Mouse (Mus musculus): ENCODE measurements around the gene Pawr. TPM values are rescaled to one million over a fixed set of nuclear protein-coding genes. Genes with fewer than 3 reads are reported as not detected.
A peak's percentile ranks its signal among the peaks of the same experiment; 100 is the strongest.
"Not testable (repeated sequence)": the region's sequence is repeated elsewhere in the genome, so short reads cannot be mapped to it uniquely, and the experiment has no call there.

The Pawr gene
- polyA plus RNA-seq, 1 experiment from 2014 or later = 14.4 TPM

DNA sequence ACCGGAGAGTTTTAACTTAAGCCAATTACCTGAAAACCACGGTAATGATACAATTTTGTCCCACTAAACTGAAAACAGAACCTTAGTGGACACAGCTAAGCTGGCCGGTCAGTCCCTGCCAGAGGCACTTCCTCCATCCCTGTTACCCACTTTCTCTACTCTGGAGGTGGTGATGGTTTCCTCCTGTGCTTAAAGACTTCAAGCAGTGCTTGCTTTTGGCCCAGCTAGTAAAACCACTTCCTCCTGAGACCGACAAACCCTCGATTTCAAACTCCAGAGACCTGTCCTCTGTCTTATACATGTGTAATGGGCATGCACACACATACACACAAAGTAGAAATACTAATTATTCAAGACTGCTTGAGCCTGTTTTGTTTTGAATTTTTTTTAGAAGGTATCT lies 85.5 kb downstream of the Pawr start:
- H3K4me3 ChIP-seq (ENCODE audit: low read length) = no peak overlapping the region
- H3K4me2 ChIP-seq (ENCODE audit: low read depth, low read length) = no peak overlapping the region
- H3K27me3 ChIP-seq (ENCODE audit: control insufficient read depth, insufficient read depth, low read depth, low read length) = no peaks in the 10 kb centered on the region
- no peak for ATAC-seq (ENCODE audit: low read depth)
- H3K27ac ChIP-seq (ENCODE audit: low read length) = no peak overlapping the region
- H3K4me1 ChIP-seq (replicated peaks; ENCODE audit: control insufficient read depth, insufficient read depth, low read length) = 0 out of 2 replicates have a peak, but pooled peaks cover 6% of the 10 kb centered on the region
- WGBS = 85% methylated on average over 5 of the region's 5 CpGs
- H3K36me3 ChIP-seq (ENCODE audit: control insufficient read depth, insufficient read depth, low read length) = 0 out of 2 replicates have a peak, but pooled peaks cover 3% of the 10 kb centered on the region
- no peak overlapping the region for H3K9ac ChIP-seq (ENCODE audit: low read length)
- no peaks in the 10 kb centered on the region for H3K9me3 ChIP-seq (ENCODE audit: control insufficient read depth, low read length)

DNA sequence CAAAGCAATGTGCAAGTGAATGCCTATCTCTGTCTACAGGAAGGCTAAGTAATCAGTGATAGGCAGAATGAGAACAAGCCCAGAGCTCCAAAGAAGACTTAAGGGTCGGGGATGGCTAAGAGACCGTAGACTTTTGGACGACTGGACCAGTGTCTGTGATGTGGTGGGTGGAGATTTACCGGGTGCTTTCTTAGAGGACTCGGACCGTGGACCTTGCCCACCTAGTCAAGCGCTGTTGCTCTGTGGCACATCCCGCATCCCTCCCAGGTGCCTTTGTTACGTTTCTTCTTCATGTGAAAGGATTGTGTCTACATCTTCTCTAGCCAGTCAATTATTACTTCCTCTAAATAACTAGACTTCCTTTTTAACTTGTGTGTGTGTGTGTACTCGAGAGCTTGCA lies 98.6 kb downstream of the Pawr start:
- H3K9me3 ChIP-seq (ENCODE audit: control insufficient read depth, low read length) = no peaks in the 10 kb centered on the region
- no peak overlapping the region for H3K4me3 ChIP-seq (ENCODE audit: low read length)
- H3K27me3 ChIP-seq (ENCODE audit: control insufficient read depth, insufficient read depth, low read depth, low read length) = no peaks in the 10 kb centered on the region
- ATAC-seq (ENCODE audit: low read depth) = no peak
- H3K27ac ChIP-seq (ENCODE audit: low read length) = no peak overlapping the region
- no peaks in the 10 kb centered on the region for H3K36me3 ChIP-seq (ENCODE audit: control insufficient read depth, insufficient read depth, low read length)
- peaks cover 16% of the 10 kb centered on the region for H3K4me1 ChIP-seq (replicated peaks; ENCODE audit: control insufficient read depth, insufficient read depth, low read length)
- 86% methylated on average over 10 of the region's 10 CpGs for WGBS
- H3K4me2 ChIP-seq (ENCODE audit: low read depth, low read length) = no peak overlapping the region
- H3K9ac ChIP-seq (ENCODE audit: low read length) = no peak overlapping the region

DNA sequence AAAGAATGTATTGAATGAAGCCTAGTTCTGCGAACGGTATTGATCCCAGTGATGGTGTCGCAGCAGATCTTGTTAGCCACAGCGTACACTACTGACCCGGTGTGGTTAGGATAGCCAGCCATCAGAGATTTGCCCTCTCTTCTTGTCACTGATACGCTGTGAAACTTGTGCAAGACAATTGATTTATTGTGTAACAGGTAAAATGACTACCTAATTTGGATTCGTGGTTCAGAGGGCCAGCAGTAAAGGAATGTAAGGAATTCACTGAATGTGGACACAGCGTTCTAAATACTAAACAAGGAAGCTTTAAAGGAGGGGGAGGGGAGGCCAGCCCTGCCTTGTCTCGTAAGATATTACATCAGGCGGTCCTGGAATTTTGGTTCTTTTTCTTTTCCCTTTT lies 100.3 kb downstream of the Pawr start:
- Histone ChIP-seq H3K4me2 (ENCODE audit: low read depth, low read length) (no peak overlapping the region), H3K4me1 (replicated peaks; ENCODE audit: control insufficient read depth, insufficient read depth, low read length) (peaks cover 21% of the 10 kb centered on the region), H3K9ac (ENCODE audit: low read length) (no peak overlapping the region), H3K9me3 (ENCODE audit: control insufficient read depth, low read length) (no peaks in the 10 kb centered on the region), H3K36me3 (ENCODE audit: control insufficient read depth, insufficient read depth, low read length) (no peaks in the 10 kb centered on the region), H3K27me3 (ENCODE audit: control insufficient read depth, insufficient read depth, low read depth, low read length) (no peaks in the 10 kb centered on the region), H3K27ac (ENCODE audit: low read length) (peak overlapping the region; percentile 33; the same call in 1 of the 2 replicates), H3K4me3 (ENCODE audit: low read length) (no peak overlapping the region)
- 25% methylated on average over 10 of the region's 10 CpGs for WGBS
- 0 out of 2 replicates have a peak, but pooled peaks have one; percentile 37 for ATAC-seq (ENCODE audit: low read depth)

DNA sequence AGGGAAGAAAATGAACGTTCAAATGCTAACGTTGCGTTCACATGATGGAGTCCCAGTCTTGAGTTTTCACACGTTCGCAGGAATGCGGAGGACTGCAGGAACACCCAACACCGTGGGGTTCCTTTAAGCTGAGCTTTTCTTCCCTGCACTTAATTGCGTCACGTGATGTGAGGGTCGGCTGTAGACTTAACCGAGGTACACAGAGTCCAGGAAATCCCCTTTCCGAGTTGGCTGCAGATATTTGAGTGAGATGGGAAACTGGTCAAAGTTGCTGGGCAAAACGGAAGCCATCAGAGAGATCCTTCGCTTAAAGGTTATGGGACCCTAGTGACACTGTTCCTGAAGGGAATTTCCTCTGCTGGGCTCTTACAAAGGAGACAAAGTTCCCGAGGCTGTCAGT lies 102.1 kb downstream of the Pawr start:
- Histone ChIP-seq H3K27me3 (ENCODE audit: control insufficient read depth, insufficient read depth, low read depth, low read length) (no peaks in the 10 kb centered on the region), H3K36me3 (ENCODE audit: control insufficient read depth, insufficient read depth, low read length) (no peaks in the 10 kb centered on the region), H3K9me3 (ENCODE audit: control insufficient read depth, low read length) (no peaks in the 10 kb centered on the region), H3K27ac (ENCODE audit: low read length) (peak overlapping the region; percentile 12), H3K9ac (ENCODE audit: low read length) (no peak overlapping the region; the same call in 1 of the 2 replicates), H3K4me1 (replicated peaks; ENCODE audit: control insufficient read depth, insufficient read depth, low read length) (peaks cover 21% of the 10 kb centered on the region), H3K4me3 (ENCODE audit: low read length) (peak overlapping the region; percentile 3; the same call in 1 of the 2 replicates), H3K4me2 (ENCODE audit: low read depth, low read length) (peak overlapping the region; percentile 32)
- WGBS = 13% methylated on average over 15 of the region's 15 CpGs
- ATAC-seq (ENCODE audit: low read depth) = no peak

DNA sequence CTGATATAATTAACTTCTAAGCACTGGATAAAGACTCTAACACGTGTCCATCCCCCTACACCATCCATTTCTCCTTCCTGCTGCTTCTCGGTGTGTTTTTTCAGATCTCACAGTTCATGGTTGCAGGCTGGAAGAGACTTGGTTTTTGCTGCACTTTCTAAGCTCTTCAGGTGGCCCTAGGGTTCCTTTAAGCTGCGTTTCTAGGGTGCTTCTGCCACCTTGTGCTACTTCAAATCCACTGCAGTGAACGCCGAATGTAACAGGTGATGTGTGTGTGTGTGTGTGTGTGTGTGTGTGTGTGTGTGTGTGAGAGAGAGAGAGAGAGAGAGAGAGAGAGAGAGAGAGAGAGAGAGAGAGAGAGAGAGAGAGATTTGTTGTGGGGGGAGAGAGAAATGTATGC lies 103.7 kb downstream of the Pawr start:
- Histone ChIP-seq H3K36me3 (ENCODE audit: control insufficient read depth, insufficient read depth, low read length) (no peaks in the 10 kb centered on the region), H3K4me2 (ENCODE audit: low read depth, low read length) (peak overlapping the region; percentile 41), H3K9me3 (ENCODE audit: control insufficient read depth, low read length) (no peaks in the 10 kb centered on the region), H3K27ac (ENCODE audit: low read length) (no peak overlapping the region), H3K27me3 (ENCODE audit: control insufficient read depth, insufficient read depth, low read depth, low read length) (no peaks in the 10 kb centered on the region), H3K4me1 (replicated peaks; ENCODE audit: control insufficient read depth, insufficient read depth, low read length) (peaks cover 21% of the 10 kb centered on the region), H3K4me3 (ENCODE audit: low read length) (no peak overlapping the region), H3K9ac (ENCODE audit: low read length) (no peak overlapping the region)
- WGBS = 12% methylated on average over 5 of the region's 5 CpGs
- ATAC-seq (ENCODE audit: low read depth) = peak; percentile 75

DNA sequence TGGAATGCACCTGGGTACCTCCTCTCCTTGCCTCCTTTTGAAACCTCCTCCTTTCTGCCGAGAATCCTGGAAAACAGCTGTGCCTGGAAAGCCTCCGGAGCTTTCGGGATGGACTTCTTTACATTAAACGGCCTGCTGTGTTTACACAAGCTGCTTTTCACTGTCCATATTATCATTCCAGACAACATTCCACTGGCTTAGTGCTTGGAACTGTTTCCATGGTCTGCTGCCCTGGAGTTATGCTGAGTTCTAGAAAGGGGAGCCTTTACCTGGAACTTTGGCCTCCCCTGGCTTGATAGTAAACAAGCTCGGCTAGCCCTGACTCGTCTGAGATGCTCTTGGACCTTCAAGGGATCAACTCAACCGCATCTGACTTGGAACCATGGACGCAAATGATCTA lies 104.4 kb downstream of the Pawr start:
- peak; percentile 54 for ATAC-seq (ENCODE audit: low read depth)
- 17% methylated on average over 8 of the region's 8 CpGs for WGBS
- Histone ChIP-seq H3K27me3 (ENCODE audit: control insufficient read depth, insufficient read depth, low read depth, low read length) (no peaks in the 10 kb centered on the region), H3K9me3 (ENCODE audit: control insufficient read depth, low read length) (no peaks in the 10 kb centered on the region), H3K4me2 (ENCODE audit: low read depth, low read length) (no peak overlapping the region), H3K27ac (ENCODE audit: low read length) (no peak overlapping the region), H3K4me1 (replicated peaks; ENCODE audit: control insufficient read depth, insufficient read depth, low read length) (peaks cover 21% of the 10 kb centered on the region), H3K36me3 (ENCODE audit: control insufficient read depth, insufficient read depth, low read length) (no peaks in the 10 kb centered on the region), H3K9ac (ENCODE audit: low read length) (no peak overlapping the region), H3K4me3 (ENCODE audit: low read length) (no peak overlapping the region)

DNA sequence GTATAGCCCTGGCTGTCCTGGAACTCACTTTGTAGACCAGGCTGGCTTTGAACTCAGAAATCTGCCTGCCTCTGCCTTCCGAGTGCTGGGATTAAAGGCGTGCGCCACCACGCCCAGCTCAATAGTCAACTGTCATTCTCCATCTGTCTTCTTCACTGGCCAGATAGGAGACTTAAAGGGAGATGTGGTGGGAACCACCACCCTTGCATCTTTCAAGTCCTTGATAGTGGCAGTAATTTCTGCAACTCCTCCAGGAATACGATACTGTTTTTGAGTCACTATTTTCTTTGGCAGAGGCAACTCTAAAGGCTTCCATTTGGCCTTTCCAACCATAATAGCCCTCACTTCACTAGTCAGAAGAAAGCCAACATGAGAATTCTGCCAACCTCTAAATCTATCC lies 108.3 kb downstream of the Pawr start:
- H3K36me3 ChIP-seq (ENCODE audit: control insufficient read depth, insufficient read depth, low read length); H3K4me2 ChIP-seq (ENCODE audit: low read depth, low read length); H3K9me3 ChIP-seq (ENCODE audit: control insufficient read depth, low read length); H3K9ac ChIP-seq (ENCODE audit: low read length); H3K4me3 ChIP-seq (ENCODE audit: low read length); H3K27ac ChIP-seq (ENCODE audit: low read length); ATAC-seq (ENCODE audit: low read depth); H3K27me3 ChIP-seq (ENCODE audit: control insufficient read depth, insufficient read depth, low read depth, low read length): not testable (repeated sequence)
- 93% methylated on average over 5 of the region's 5 CpGs for WGBS
- peaks cover 17% of the 10 kb centered on the region for H3K4me1 ChIP-seq (replicated peaks; ENCODE audit: control insufficient read depth, insufficient read depth, low read length)

DNA sequence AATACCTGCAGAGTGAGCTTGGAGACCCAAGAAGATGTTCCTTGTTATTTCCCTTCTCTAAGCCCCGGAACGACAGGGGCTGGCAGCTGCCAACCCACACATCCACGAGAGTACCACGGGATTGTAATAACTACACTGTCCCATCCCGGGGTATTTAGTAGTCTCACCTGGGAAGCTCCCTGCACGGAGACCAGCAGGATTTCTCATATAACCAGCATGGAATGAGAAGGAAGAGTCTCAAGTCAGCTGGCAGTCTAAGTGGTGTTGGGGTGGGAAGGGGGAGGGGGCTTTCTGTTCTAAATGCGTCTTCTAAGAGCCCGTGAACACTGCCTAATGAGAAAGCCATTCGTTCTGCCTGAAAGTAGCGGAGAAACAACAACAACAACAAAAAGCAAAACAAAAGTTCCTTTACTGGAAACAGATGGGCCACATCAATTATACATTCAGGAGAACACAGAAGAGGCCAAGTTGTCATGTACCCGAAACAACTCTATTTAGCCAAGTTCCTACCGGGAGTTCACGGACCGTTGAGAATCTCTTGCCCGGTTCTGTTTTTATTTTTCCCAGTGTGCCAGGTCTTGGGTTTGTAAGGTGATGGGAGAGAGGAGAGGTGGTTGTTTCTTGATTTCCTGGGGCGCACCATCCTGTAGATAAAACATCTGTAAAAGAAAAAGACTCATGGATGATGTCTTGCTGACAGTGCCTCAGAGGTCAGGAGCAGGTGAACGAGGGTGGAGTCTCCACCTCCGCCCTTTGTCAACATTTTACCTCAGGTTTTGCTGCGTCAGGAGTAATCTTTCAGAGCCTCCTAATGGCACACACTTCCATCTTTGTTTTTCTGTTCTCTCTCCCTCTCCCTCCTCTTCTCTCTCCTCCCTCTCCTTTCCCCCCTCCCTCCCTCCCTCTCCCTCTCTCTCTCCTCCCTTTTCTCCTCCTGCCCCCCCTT lies 112.3 kb downstream of the Pawr start:
- Histone ChIP-seq H3K4me2 (ENCODE audit: low read depth, low read length) (no peak overlapping the region), H3K27ac (ENCODE audit: low read length) (no peak overlapping the region; the same call in 1 of the 2 replicates), H3K4me1 (replicated peaks; ENCODE audit: control insufficient read depth, insufficient read depth, low read length) (peaks cover 36% of the 10 kb centered on the region), H3K9me3 (ENCODE audit: control insufficient read depth, low read length) (no peaks in the 10 kb centered on the region), H3K9ac (ENCODE audit: low read length) (no peak overlapping the region), H3K27me3 (ENCODE audit: control insufficient read depth, insufficient read depth, low read depth, low read length) (no peaks in the 10 kb centered on the region), H3K36me3 (ENCODE audit: control insufficient read depth, insufficient read depth, low read length) (no peaks in the 10 kb centered on the region), H3K4me3 (ENCODE audit: low read length) (no peak overlapping the region)
- WGBS = 44% methylated on average over 19 of the region's 19 CpGs
- ATAC-seq (ENCODE audit: low read depth) = no peak

DNA sequence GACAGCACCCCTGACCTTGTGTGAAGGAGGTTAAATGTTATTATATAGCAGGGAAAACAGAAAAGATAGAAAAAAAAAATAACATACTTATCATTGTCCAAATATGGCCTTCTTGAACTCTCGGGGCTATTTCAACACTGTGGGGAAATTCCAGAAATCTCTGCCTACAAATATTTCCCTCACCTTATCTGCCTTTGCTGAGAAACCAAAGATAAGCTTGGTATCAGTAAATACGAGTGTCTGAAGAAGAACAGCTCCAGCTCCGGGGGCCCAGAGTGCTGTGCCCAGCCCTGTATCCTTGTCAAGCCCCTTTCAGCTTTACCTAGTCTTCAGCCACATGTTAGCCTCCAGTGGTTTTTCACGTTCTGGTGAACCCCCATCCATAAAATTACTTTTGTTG lies 113.2 kb downstream of the Pawr start:
- WGBS = 17% methylated on average over 4 of the region's 4 CpGs
- Histone ChIP-seq H3K27me3 (ENCODE audit: control insufficient read depth, insufficient read depth, low read depth, low read length) (no peaks in the 10 kb centered on the region), H3K4me2 (ENCODE audit: low read depth, low read length) (peak overlapping the region; percentile 60), H3K27ac (ENCODE audit: low read length) (peak overlapping the region; percentile 84), H3K36me3 (ENCODE audit: control insufficient read depth, insufficient read depth, low read length) (no peaks in the 10 kb centered on the region), H3K9me3 (ENCODE audit: control insufficient read depth, low read length) (no peaks in the 10 kb centered on the region), H3K9ac (ENCODE audit: low read length) (no peak overlapping the region), H3K4me3 (ENCODE audit: low read length) (no peak overlapping the region), H3K4me1 (replicated peaks; ENCODE audit: control insufficient read depth, insufficient read depth, low read length) (peaks cover 36% of the 10 kb centered on the region)
- no peak for ATAC-seq (ENCODE audit: low read depth)
